Mouse (Mus musculus) midbrain, embryonic 15.5 days (tissue): ENCODE results near the gene Acsf3. TPM values are rescaled to one million over a fixed set of nuclear protein-coding genes. Genes with fewer than 3 reads are reported as not detected.

Experiments
- ATAC-seq: fragments of 200-750 bp; cut with Nextera tagmentation; replicated peaks from 2 replicates; pipeline ENCODE4 v1.8.0; 2017; ENCODE audit warnings: moderate TSS enrichment
- H3K27ac ChIP-seq: fragments of 300-500 bp; sonication (generic); 2 replicates; pipeline ENCODE4 v1.5.1; 2015; ENCODE audit warnings: mild to moderate bottlenecking, inconsistent platforms
- H3K27me3 ChIP-seq: fragments of 300-500 bp; sonication (generic); replicated peaks from 2 replicates; pipeline ENCODE4 v1.6.1; 2015; ENCODE audit warnings: inconsistent platforms
- H3K36me3 ChIP-seq: fragments of 300-500 bp; sonication (generic); replicated peaks from 2 replicates; pipeline ENCODE4 v1.6.1; 2015; ENCODE audit warnings: inconsistent platforms
- H3K4me1 ChIP-seq: fragments of 300-500 bp; sonication (generic); 2 replicates; pipeline ENCODE4 v1.6.1; 2015; ENCODE audit warnings: inconsistent platforms
- H3K4me2 ChIP-seq: fragments of 300-500 bp; sonication (generic); 2 replicates; pipeline ENCODE4 v1.6.1; 2015; ENCODE audit warnings: inconsistent platforms, mild to moderate bottlenecking, moderate library complexity
- H3K4me3 ChIP-seq: fragments of 300-500 bp; sonication (generic); 2 replicates; pipeline ENCODE4 v1.5.1; 2015; ENCODE audit warnings: mild to moderate bottlenecking, inconsistent platforms
- H3K9ac ChIP-seq: fragments of 300-500 bp; sonication (generic); 2 replicates; pipeline ENCODE4 v1.6.1; 2015; ENCODE audit warnings: mild to moderate bottlenecking, inconsistent platforms
- H3K9me3 ChIP-seq: fragments of 300-500 bp; sonication (generic); 2 replicates; pipeline ENCODE4 v1.6.1; 2016; ENCODE audit warnings: inconsistent platforms
- WGBS: fragments of 180-500 bp; shearing (Covaris S2); methylation state at CpG from one replicate; pipeline ENCODE4 v1.1.7; 2015; ENCODE audit warnings: mixed read lengths; 5-methylcytosine and 5-hydroxymethylcytosine counted together
- polyA plus RNA-seq: library from polyadenylated mRNA; unstranded; fragments of >200 nt; fragmentation: Nextera tagmentation; extraction: Ambion mirVana; gene quantifications from 2 replicates; pipeline ENCODE4 v1.2.1, GENCODE M21; 2015

Acsf3 gene
- polyA plus RNA-seq, 1 experiment from 2014 or later, result 16.4 TPM

DNA sequence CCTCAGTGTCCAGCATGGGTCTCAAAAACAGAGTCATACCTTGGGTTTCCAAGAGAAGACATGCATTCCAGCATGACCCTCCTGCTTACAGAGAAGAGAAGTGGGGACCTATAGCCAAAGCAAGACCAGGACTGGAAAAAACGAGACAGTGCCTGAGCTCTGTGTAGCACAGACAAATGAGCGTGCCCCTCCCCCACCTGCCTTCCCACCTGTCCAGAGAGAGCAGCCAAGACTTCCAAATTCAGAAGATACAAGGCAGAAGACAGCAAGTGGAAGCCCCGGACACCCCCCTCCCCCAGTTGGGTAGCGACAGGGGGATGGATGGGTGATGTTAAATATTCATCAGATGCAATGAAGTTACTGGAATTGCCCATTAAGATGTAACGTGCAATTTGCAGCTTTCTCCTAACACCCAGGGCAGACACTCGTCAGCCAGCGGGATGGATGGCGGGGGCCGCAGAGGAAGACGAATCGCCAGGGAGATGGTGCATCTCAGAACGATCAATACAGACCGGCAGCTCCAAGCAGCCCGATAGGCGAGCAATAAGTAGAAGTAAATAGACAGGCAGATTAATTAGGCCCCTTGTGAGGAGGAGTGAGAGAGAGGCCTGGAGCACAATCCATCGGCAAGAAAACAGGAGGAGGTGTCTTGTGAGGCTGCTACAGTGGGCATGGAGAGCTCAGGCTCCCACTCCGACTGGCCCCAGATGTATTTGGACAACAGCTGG is 30.1 kb upstream of the Acsf3 start:
- no peaks in the 10 kb centered on the region for H3K27me3 ChIP-seq
- no peaks in the 10 kb centered on the region for H3K36me3 ChIP-seq
- no peaks in the 10 kb centered on the region for H3K9me3 ChIP-seq
- H3K4me3 ChIP-seq, result peak overlapping the region; percentile 7; the same call in 1 of the 2 replicates
- ATAC-seq, result peak; percentile 65
- peaks cover 72% of the 10 kb centered on the region for H3K4me1 ChIP-seq
- peak overlapping the region; percentile 32 for H3K4me2 ChIP-seq
- 12% methylated on average over 17 of the region's 17 CpGs for WGBS
- peak overlapping the region; percentile 7; the same call in 1 of the 2 replicates for H3K9ac ChIP-seq
- peak overlapping the region; percentile 91 for H3K27ac ChIP-seq

DNA sequence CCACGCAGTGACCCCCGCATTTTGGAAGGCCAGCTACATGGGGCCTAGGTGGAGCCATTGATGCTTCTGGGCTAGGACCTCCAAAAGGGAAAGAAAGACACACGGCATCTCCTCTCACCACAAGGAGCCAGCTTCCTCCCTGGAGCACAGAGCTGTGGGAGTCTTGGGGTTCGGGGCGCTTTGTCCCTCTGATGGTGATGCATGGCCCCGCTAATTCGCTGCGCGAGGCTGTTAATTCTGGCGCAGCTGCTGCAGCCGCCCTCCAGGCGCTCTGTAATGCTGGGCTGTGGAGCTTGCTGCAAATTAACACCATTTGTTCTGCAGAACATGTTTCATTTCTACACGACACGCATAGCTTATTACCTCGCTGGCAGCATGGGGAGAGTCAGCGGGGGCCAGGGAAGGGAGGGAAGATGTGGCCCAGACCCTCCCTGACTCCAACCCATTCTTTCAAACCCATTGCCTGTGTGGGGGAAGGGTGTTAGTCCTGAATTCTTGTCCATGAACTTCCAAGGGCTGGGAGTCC is 29.5 kb upstream of the Acsf3 start:
- H3K27ac ChIP-seq, result peak overlapping the region; percentile 91
- H3K9me3 ChIP-seq, result no peaks in the 10 kb centered on the region
- H3K4me2 ChIP-seq, result peak overlapping the region; percentile 32
- H3K36me3 ChIP-seq, result no peaks in the 10 kb centered on the region
- ATAC-seq, result peak; percentile 52
- 3% methylated on average over 16 of the region's 16 CpGs for WGBS
- H3K27me3 ChIP-seq, result no peaks in the 10 kb centered on the region
- peaks cover 78% of the 10 kb centered on the region for H3K4me1 ChIP-seq
- 0 out of 2 replicates have a peak overlapping the region, but pooled peaks have one; percentile 7 for H3K9ac ChIP-seq
- peak overlapping the region; percentile 7; the same call in 1 of the 2 replicates for H3K4me3 ChIP-seq

DNA sequence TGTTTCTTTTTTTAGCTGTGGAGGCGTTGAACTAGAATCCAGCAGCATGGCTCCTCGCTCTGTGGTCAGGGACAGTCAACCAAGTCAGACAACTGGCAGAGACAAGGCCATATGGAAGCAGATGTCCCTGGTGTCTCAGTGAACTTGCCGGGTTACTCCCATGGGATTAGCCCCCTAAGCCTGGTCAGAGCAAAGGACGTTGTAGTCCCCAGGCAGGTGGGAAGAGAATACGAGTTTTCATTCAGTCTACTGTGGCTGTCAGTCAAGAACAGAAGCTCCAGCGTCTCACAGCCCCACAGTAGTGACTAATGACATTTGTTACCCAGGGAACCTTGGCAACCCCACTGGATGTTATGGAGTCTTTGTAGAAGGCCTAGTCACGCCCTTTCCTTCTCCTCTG is 28.8 kb upstream of the Acsf3 start:
- WGBS, result 25% methylated on average over 7 of the region's 7 CpGs
- H3K4me2 ChIP-seq, result no peak overlapping the region

DNA sequence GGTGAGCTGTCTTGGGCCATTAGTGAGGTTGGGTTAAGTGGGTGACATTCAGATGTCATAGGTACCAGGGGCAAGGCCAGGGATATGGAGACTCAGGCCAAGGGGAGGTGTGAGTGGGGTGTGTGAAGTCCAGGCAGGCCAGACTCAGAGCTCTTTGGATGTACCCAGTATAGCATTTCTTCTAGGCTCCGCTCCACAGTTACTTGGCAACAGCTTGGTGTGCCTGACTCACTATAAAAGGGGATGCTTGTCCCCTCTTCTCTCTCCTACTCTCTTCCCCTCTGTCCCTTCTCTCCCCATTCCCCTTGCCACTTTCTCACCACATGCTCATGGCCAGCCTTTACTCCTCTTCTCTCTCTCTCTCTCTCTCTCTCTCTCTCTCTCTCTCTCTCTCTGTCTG is 27.5 kb upstream of the Acsf3 start:
- H3K4me2 ChIP-seq, result no peak overlapping the region
- H3K27ac ChIP-seq, result no peak overlapping the region
- H3K9ac ChIP-seq, result no peak overlapping the region
- H3K9me3 ChIP-seq, result no peaks in the 10 kb centered on the region
- no peaks in the 10 kb centered on the region for H3K36me3 ChIP-seq
- H3K4me3 ChIP-seq, result no peak overlapping the region
- H3K4me1 ChIP-seq, result peaks cover 71% of the 10 kb centered on the region
- WGBS, result 89% methylated on average over 1 of the region's 1 CpGs
- H3K27me3 ChIP-seq, result no peaks in the 10 kb centered on the region
- ATAC-seq, result no peak

More for the DNA sequence above, 28.8 kb upstream of the Acsf3 start:
- Histone ChIP-seq H3K4me1 (peaks cover 83% of the 10 kb centered on the region), H3K27ac (peak overlapping the region; percentile 91), H3K9me3 (no peaks in the 10 kb centered on the region), H3K27me3 (no peaks in the 10 kb centered on the region), H3K9ac (no peak overlapping the region), H3K36me3 (no peaks in the 10 kb centered on the region), H3K4me3 (no peak overlapping the region)
- ATAC-seq, result no peak

DNA sequence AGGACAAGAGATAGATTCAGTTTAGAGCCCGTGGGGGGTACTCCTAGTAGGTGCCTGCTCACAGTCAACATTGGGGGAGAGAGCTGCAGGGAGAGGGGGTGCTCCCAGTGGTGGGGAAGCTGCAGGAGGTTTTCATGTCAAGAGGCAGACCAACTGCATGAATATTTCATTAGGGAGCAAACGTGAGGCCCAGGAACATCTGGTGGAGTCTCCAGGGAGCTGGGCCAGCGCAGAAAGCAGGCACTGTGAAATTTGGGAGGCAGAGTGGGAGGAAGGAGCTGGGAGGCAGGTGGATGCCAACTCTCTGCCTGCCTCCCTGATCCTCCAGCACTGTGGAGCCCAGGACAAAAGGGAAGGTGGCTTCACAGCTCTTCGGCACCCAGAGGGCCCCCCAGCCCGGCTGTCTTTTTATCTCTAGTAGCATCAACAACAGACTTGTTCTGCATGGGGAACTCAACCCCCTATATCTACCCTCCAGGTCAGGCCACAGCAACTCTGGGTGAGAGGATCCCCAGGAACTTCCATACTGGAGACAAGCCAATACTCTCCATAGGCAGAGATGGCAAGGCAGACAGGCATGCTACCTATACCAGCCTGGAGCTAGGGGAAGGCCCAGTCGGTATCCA is 25.8 kb upstream of the Acsf3 start:
- WGBS, result 45% methylated on average over 6 of the region's 6 CpGs

DNA sequence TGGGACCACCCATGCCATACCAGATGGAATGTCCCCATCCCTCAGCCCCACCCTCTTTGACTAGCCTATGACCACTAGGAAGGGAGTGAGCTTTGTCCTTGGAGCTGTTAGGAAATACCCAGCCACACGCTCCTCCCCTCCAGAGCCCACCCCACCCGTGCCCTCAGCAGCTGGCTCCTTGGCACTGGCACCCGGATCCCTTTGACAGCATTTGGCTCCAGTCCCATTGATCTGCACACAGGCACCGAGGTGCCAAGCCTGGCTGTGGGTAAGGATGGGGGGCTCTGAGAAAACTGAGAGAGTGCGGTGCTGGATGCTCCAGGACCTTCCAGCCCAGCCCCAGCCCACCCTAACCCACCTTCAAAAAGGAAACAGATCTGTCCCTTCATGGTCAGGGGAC is 23.9 kb upstream of the Acsf3 start:
- no peaks in the 10 kb centered on the region for H3K27me3 ChIP-seq
- peak; percentile 62 for ATAC-seq
- no peaks in the 10 kb centered on the region for H3K9me3 ChIP-seq
- peaks cover 37% of the 10 kb centered on the region for H3K4me1 ChIP-seq
- no peak overlapping the region for H3K9ac ChIP-seq
- H3K36me3 ChIP-seq, result no peaks in the 10 kb centered on the region
- peak overlapping the region; percentile 56; the same call in 1 of the 2 replicates for H3K27ac ChIP-seq
- WGBS, result 56% methylated on average over 5 of the region's 5 CpGs
- peak overlapping the region; percentile 18 for H3K4me2 ChIP-seq
- peak overlapping the region; percentile 14 for H3K4me3 ChIP-seq

More for the DNA sequence above, 25.8 kb upstream of the Acsf3 start:
- H3K9ac ChIP-seq, result no peak overlapping the region
- H3K9me3 ChIP-seq, result no peaks in the 10 kb centered on the region
- 0 out of 2 replicates have a peak overlapping the region, but pooled peaks have one; percentile 6 for H3K27ac ChIP-seq
- H3K4me1 ChIP-seq, result peaks cover 56% of the 10 kb centered on the region
- H3K4me2 ChIP-seq, result no peak overlapping the region
- H3K36me3 ChIP-seq, result no peaks in the 10 kb centered on the region
- no peaks in the 10 kb centered on the region for H3K27me3 ChIP-seq
- no peak overlapping the region for H3K4me3 ChIP-seq
- no peak for ATAC-seq

DNA sequence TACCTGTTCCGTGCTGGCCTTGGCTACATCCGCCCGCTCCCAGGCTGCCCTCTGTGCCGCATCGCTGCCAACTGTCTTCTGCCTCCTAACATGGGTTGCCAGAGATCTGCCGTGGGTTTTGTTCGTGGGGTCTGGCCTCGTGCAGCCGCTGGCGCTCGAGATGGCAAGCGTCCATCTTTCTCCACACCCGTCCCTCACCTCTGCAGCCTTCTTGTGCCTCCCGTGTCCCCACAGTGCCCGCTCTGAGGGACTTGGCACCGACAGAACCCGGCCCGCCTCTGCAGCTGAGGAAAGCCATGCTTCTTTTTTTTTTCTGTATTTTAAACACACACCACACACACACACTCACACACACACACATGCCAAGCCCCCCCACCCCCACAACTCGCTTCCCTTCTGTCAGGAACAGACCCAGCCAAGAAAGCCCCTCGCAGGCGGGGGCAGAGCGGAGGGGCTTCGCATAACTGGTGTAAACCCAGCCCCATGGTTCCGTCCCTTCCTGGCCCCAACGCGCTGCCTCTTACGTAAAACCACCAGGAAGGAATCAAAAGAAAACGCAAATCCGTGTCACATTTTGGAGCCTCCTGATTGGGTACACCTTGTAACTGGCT is 23.1 kb upstream of the Acsf3 start:
- ATAC-seq, result peak; percentile 37; the same call in 1 of the 2 replicates

DNA sequence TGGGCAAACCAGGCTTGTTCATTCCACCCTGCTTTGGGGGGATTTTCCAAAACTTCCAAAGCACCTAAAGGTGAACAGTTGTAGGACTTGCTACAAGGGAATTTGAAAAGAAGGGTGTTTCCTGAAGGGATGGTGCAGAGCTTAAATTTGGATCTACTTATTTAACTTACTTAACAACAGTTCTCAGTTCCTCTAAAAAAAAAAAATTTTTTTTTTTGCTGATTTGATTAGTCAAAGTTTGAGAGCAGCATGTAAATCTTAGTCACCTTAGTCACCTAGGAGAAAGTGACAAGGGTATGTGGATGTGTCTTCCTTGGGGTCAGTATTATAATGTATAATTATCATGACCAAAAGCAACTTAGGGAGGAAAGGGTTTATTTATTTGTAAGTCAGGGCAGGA is 16.7 kb upstream of the Acsf3 start:
- no peak overlapping the region for H3K4me2 ChIP-seq
- no peaks in the 10 kb centered on the region for H3K27me3 ChIP-seq
- no peak overlapping the region for H3K4me3 ChIP-seq
- no peaks in the 10 kb centered on the region for H3K36me3 ChIP-seq
- peaks cover 7% of the 10 kb centered on the region; the same call in 1 of the 2 replicates for H3K4me1 ChIP-seq
- H3K27ac ChIP-seq, result no peak overlapping the region
- ATAC-seq, result no peak
- no peaks in the 10 kb centered on the region for H3K9me3 ChIP-seq
- no peak overlapping the region for H3K9ac ChIP-seq

More for the DNA sequence above, 23.1 kb upstream of the Acsf3 start:
- Histone ChIP-seq H3K4me3 (peak overlapping the region; percentile 14), H3K27me3 (no peaks in the 10 kb centered on the region), H3K9ac (no peak overlapping the region), H3K4me1 (peaks cover 30% of the 10 kb centered on the region), H3K36me3 (no peaks in the 10 kb centered on the region), H3K4me2 (peak overlapping the region; percentile 18; the same call in 1 of the 2 replicates), H3K9me3 (no peaks in the 10 kb centered on the region), H3K27ac (peak overlapping the region; percentile 56)
- WGBS, result 81% methylated on average over 28 of the region's 29 CpGs

DNA sequence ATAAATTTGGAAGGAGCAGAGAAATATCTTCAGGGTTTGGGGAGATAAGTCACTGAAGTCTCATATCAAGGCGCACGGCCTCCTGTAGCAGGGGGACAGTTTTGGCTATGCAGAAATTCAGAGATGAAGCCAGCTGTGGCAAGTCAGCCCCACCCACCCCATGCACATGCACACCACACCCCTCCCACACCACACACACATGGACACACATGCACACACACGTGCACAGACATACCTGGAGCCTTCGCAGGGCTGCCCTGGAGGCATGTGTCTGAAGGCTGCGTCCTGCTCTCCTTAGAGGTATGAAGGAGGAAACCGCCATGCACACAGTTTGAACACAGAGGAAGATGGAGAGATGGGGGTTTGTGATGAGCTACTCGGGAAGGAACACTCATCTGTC is 15.2 kb upstream of the Acsf3 start:
- Histone ChIP-seq H3K4me3 (no peak overlapping the region), H3K36me3 (no peaks in the 10 kb centered on the region), H3K4me1 (peaks cover 7% of the 10 kb centered on the region; the same call in 1 of the 2 replicates), H3K9me3 (no peaks in the 10 kb centered on the region), H3K9ac (no peak overlapping the region), H3K27ac (no peak overlapping the region), H3K4me2 (no peak overlapping the region), H3K27me3 (no peaks in the 10 kb centered on the region)
- no peak for ATAC-seq
- 78% methylated on average over 7 of the region's 7 CpGs for WGBS

DNA sequence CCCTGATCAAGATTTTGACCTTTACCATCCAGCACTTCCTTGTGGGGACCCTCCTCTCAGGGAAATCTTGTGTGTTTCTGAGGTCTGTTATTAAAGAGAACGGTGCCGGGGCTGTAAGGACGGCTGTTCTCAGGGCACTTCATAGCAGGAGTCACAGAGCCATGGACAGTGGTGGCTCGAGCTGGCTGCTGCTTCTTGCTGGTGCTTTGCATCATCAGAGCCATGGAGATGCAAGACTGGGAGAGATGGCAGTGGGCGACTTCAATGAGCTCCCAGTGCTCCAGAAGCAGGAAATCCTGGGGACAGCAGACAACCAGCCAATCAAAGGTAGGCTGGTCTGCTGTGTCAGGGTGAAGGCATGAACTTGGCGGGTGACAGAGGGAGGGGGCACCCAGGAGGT is 14.2 kb upstream of the Acsf3 start:
- H3K4me3 ChIP-seq, result no peak overlapping the region
- ATAC-seq, result no peak
- H3K9me3 ChIP-seq, result no peaks in the 10 kb centered on the region
- H3K36me3 ChIP-seq, result no peaks in the 10 kb centered on the region
- WGBS, result 74% methylated on average over 6 of the region's 6 CpGs
- no peak overlapping the region for H3K4me2 ChIP-seq
- peaks cover 7% of the 10 kb centered on the region; the same call in 1 of the 2 replicates for H3K4me1 ChIP-seq
- H3K27me3 ChIP-seq, result 0 out of 2 replicates have a peak, but pooled peaks cover 1% of the 10 kb centered on the region
- no peak overlapping the region for H3K9ac ChIP-seq
- no peak overlapping the region for H3K27ac ChIP-seq

DNA sequence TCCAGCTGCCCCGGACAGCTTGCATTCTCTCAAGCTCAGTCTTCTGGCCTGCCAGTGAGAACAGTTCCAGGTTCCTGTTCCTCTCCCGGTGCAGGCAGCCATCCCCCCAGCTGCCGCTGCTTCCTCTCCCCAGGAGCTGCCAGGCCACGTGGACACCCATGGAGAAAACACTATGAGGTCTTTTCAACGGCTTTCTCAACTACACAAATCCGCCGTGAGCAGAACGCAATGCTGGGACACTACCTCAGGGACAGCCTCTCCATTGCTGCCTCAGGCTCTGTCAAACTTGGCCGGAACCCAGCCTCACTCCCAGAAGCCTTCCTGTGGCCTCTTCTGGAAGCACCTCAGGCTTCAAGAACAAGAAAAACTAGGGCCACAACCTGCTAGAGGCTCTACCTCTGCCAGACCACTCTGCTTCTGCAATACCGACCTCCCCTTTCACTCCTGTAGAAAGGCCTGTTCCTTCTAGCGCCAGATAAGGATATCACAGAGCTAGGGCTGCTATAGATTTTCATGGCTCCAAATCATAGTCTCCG is 12.5 kb upstream of the Acsf3 start:
- Histone ChIP-seq H3K4me3 (no peak overlapping the region), H3K27me3 (0 out of 2 replicates have a peak, but pooled peaks cover 3% of the 10 kb centered on the region), H3K4me2 (no peak overlapping the region), H3K9ac (no peak overlapping the region), H3K27ac (no peak overlapping the region), H3K4me1 (peaks cover 14% of the 10 kb centered on the region; the same call in 1 of the 2 replicates), H3K36me3 (no peaks in the 10 kb centered on the region), H3K9me3 (no peaks in the 10 kb centered on the region)
- 44% methylated on average over 12 of the region's 12 CpGs for WGBS
- ATAC-seq, result no peak

DNA sequence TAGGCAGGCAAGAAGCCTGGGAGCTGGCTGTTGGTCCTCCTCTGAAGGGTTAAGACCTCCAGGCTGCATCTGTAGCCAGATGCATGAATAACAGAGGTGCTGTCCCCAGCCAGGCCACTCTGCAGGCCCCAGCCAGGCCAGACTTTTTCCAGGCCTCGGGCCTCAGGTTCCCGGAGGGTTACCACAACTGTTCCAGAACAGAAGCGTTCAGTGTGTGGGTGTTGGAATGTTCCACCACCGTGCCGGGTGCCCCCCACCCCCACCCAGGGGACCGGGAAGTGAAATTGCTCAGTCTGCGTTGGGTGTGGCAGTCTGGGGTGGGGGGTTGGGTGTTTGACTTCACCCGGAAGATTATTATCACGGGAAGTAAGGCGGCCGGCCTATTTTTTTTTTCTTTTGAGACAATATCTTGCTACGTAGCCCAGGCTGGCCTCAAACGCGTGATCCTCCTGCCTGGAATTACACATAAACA is 12.0 kb upstream of the Acsf3 start:
- no peaks in the 10 kb centered on the region for H3K9me3 ChIP-seq
- H3K27ac ChIP-seq, result no peak overlapping the region
- H3K27me3 ChIP-seq, result 0 out of 2 replicates have a peak, but pooled peaks cover 3% of the 10 kb centered on the region
- H3K4me2 ChIP-seq, result no peak overlapping the region
- 85% methylated on average over 14 of the region's 14 CpGs for WGBS
- peaks cover 14% of the 10 kb centered on the region; the same call in 1 of the 2 replicates for H3K4me1 ChIP-seq
- H3K36me3 ChIP-seq, result no peaks in the 10 kb centered on the region
- H3K4me3 ChIP-seq, result no peak overlapping the region
- no peak overlapping the region for H3K9ac ChIP-seq
- ATAC-seq, result no peak
